Mouse (Mus musculus): ENCODE data around the gene Abcg8.

DNA sequence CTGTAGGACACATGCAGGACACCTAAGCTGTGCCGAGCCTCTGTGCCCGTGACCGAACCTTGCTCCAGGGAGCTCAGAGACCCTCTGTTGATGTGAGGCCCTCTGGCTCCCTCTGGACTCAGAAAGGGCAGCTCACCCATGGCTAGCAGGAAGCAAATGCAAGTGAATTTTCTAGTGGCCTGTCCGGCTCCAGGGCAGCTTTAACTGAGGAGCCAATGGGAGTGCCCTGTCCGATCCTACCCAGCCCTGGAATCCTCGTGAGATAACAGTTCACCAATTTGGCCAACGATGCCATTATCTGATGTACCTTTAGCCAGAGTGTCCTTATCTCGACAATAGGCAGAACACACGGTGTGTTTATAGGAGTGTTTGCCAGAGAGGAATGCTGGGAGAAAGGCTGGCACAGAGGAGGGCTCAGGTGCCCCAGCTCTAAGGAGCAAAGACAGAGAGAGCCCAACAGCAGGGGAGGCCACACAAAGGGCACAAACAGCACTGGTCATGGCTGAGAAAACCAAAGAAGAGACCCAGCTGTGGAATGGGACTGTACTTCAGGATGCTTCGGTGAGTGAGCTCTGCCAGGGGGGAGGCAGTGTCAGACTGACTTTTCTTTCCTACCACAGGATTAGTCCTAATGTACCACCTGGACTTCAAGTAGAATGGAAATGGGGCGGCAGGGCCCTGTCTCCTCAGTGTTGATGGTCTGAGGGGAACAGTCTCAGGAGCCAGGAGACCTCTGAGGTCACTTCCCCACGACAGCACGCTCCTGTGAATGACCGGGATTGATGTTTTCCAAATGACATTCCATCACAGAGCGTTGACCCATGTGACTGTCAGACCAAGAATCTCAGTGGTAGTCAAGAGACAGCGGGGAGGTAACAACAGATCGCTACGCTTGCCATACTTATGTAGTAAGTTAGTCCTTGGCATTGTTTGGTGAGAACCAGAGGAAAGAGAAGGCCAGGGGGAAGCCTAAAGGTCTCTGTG is 6.9 kb downstream of the Abcg8 start, which contains the start of gene Abcg5:
- TF ChIP-seq CTCF (IDR thresholded peaks at IDR 0.05; ENCODE audit: extremely low read depth, insufficient read depth, low read length) (no peak), POLR2A (IDR thresholded peaks at IDR 0.05; ENCODE audit: extremely low read depth, insufficient read depth, low read length) (no peak)
